Mouse (Mus musculus) testis, adult 2 months (tissue): ENCODE measurements at regions not wholly inside any gene's neighbourhood (a gene's known extent, or its start where the extent isn't known, plus 50 kb on each side); places are given as distances from the start of the nearest gene placed in this dataset.

Experiments used
- H3K27ac ChIP-seq: fragments of 200-500 bp; 2 replicates; pipeline ENCODE4 v1.5.1; 2012; ENCODE audit warnings: low read depth, low read length; ENCODE audit not compliant: control insufficient read depth, insufficient read depth
- H3K27me3 ChIP-seq: fragments of 200-500 bp; 2 replicates; pipeline ENCODE4 v1.6.1; 2012; ENCODE audit warnings: mild to moderate bottlenecking, low read length, moderate library complexity; ENCODE audit not compliant: control insufficient read depth, insufficient read depth
- H3K36me3 ChIP-seq: fragments of 200-500 bp; 2 replicates; pipeline ENCODE4 v1.6.1; 2012; ENCODE audit warnings: mild to moderate bottlenecking, low read length; ENCODE audit not compliant: control insufficient read depth, insufficient read depth
- H3K4me1 ChIP-seq: fragments of 200-500 bp; 2 replicates; pipeline ENCODE4 v1.6.1; 2012; ENCODE audit warnings: low read length; ENCODE audit not compliant: control insufficient read depth, insufficient read depth
- H3K4me3 ChIP-seq: fragments of 200-500 bp; 2 replicates; pipeline ENCODE4 v1.5.1; 2012; ENCODE audit warnings: low read depth, mild to moderate bottlenecking, low read length, moderate library complexity, mixed read lengths; ENCODE audit not compliant: control insufficient read depth
- CTCF ChIP-seq: fragments of 200-500 bp; IDR thresholded peaks from 2 replicates; pipeline ENCODE4 v1.5.1; 2012; ENCODE audit warnings: low read depth, mild to moderate bottlenecking, inconsistent platforms, low read length, moderate library complexity; ENCODE audit not compliant: control insufficient read depth, insufficient read depth, insufficient replicate concordance
- POLR2A ChIP-seq: fragments of 200-500 bp; IDR thresholded peaks from 2 replicates; pipeline ENCODE4 v1.6.1; 2012; ENCODE audit warnings: low read depth, mild to moderate bottlenecking, inconsistent platforms, low read length, moderate library complexity; ENCODE audit not compliant: control insufficient read depth

GRCm38 (mm10) chr6:100113393-100114137 lies 173.7 kb downstream of the Rybp start:
- no peak overlapping the region for H3K4me3 ChIP-seq
- TF ChIP-seq POLR2A, result no peak
- TF ChIP-seq CTCF, result no peak
- H3K27me3 ChIP-seq, result no peaks in the 10 kb centered on the region
- no peaks in the 10 kb centered on the region for H3K4me1 ChIP-seq
- no peak overlapping the region for H3K27ac ChIP-seq
- no peaks in the 10 kb centered on the region for H3K36me3 ChIP-seq

GRCm38 (mm10) chr6:100110981-100111660 lies 176.2 kb downstream of the Rybp start:
- H3K27me3 ChIP-seq, result no peaks in the 10 kb centered on the region
- H3K4me1 ChIP-seq, result no peaks in the 10 kb centered on the region
- TF ChIP-seq CTCF (no peak), POLR2A (no peak)
- H3K27ac ChIP-seq, result no peak overlapping the region
- no peaks in the 10 kb centered on the region for H3K36me3 ChIP-seq
- H3K4me3 ChIP-seq, result no peak overlapping the region

GRCm38 (mm10) chr6:100109979-100110378 lies 177.3 kb downstream of the Rybp start:
- Histone ChIP-seq H3K36me3 (no peaks in the 10 kb centered on the region), H3K4me3 (no peak overlapping the region)
- TF ChIP-seq CTCF (no peak), POLR2A (no peak)

DNA sequence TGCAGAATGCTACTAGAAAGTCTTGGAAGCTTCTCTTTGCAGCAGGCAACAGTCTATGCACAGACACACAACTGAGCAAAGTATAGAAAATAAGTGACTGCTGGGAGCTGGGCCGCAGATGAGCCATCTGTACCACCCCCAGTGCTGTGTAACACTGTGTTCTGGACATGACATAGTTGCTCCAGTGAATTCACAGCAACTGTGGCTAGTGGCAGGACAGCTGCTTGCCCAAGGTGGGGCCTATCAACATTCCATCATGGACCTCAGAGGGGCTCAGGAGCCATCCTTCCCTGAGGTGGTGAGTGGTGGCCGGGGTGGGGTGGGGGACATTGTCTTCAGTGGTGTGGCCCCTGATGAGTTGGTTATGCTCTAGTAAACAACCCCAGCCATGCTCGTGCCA lies 177.9 kb downstream of the Rybp start:
- H3K27me3 ChIP-seq, result no peaks in the 10 kb centered on the region
- H3K4me1 ChIP-seq, result no peaks in the 10 kb centered on the region
- H3K4me3 ChIP-seq, result no peak overlapping the region
- TF ChIP-seq POLR2A (no peak), CTCF (no peak)
- no peak overlapping the region for H3K27ac ChIP-seq
- no peaks in the 10 kb centered on the region for H3K36me3 ChIP-seq

More at GRCm38 (mm10) chr6:100109979-100110378, 177.3 kb downstream of the Rybp start:
- Histone ChIP-seq H3K4me1 (no peaks in the 10 kb centered on the region), H3K27ac (no peak overlapping the region), H3K27me3 (no peaks in the 10 kb centered on the region)

- H3K27me3 ChIP-seq, result no peaks in the 10 kb centered on the region
- no peak overlapping the region for H3K27ac ChIP-seq
- H3K4me3 ChIP-seq, result no peak overlapping the region
- H3K36me3 ChIP-seq, result no peaks in the 10 kb centered on the region
- no peaks in the 10 kb centered on the region for H3K4me1 ChIP-seq
- no peak for TF ChIP-seq CTCF
- TF ChIP-seq POLR2A, result no peak
Observed at GRCm38 (mm10) chr6:100107508-100107907, 179.8 kb downstream of the Rybp start.

DNA sequence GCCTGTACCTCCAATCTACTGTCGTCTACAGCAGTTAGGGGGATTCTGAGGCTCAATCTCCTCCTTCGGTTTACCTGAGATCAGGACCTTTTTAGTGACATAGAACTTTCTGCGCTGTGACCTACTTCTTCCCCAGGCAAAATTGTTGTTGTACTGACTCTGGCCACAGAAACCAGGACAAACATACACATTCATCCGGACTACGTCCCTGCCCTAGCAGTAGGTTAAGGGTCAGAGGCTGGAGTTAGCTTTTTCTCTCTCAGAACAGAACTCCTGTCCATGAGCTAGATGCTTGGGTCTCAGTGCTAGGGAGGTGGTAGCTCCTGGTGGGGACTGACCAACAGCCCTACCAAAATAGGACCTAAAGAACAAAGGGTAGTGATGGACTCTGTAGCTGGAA lies 180.2 kb downstream of the Rybp start:
- no peaks in the 10 kb centered on the region for H3K27me3 ChIP-seq
- H3K36me3 ChIP-seq, result no peaks in the 10 kb centered on the region
- no peaks in the 10 kb centered on the region for H3K4me1 ChIP-seq
- TF ChIP-seq POLR2A, result no peak
- no peak for TF ChIP-seq CTCF
- H3K27ac ChIP-seq, result no peak overlapping the region
- no peak overlapping the region for H3K4me3 ChIP-seq

GRCm38 (mm10) chr6:100100565-100101133 lies 186.6 kb downstream of the Rybp start:
- no peak overlapping the region for H3K27ac ChIP-seq
- no peak for TF ChIP-seq CTCF
- no peak for TF ChIP-seq POLR2A
- no peaks in the 10 kb centered on the region for H3K27me3 ChIP-seq
- no peaks in the 10 kb centered on the region for H3K36me3 ChIP-seq
- H3K4me3 ChIP-seq, result no peak overlapping the region
- H3K4me1 ChIP-seq, result no peaks in the 10 kb centered on the region
